Mouse (Mus musculus) kidney, postnatal 0 days (tissue): Measurements from ENCODE around the gene Fcrla. TPM values are rescaled to one million over a fixed set of nuclear protein-coding genes. Genes with fewer than 3 reads are reported as not detected.

ENCODE experiments used
- ATAC-seq: fragments of 200-750 bp; cut with Nextera tagmentation; replicated peaks from 2 replicates; pipeline ENCODE4 v1.8.0; 2017; ENCODE audit warnings: low read depth, moderate number of reproducible peaks, moderate TSS enrichment, moderate library complexity; ENCODE audit not compliant: low FRiP score
- DNase-seq: peaks from one replicate; pipeline ENCODE4 v3.0.0-alpha.2; 2016; ENCODE audit warnings: low spot score
- H3K27ac ChIP-seq: fragments of 300-500 bp; sonication (generic); 2 replicates; pipeline ENCODE4 v1.5.1; 2014; ENCODE audit warnings: mild to moderate bottlenecking
- H3K27me3 ChIP-seq: fragments of 300-500 bp; sonication (generic); 2 replicates; pipeline ENCODE4 v1.6.1; 2014; ENCODE audit warnings: low read length, mixed read lengths; ENCODE audit not compliant: insufficient read depth
- H3K36me3 ChIP-seq: fragments of 300-500 bp; sonication (generic); 2 replicates; pipeline ENCODE4 v1.6.1; 2014; ENCODE audit warnings: low read length, mixed read lengths; ENCODE audit not compliant: insufficient read depth
- H3K4me1 ChIP-seq: fragments of 300-500 bp; sonication (generic); replicated peaks from 2 replicates; pipeline ENCODE4 v1.6.1; 2014; ENCODE audit warnings: antibody characterized with exemption, low read length, mixed read lengths; ENCODE audit not compliant: insufficient read depth
- H3K4me2 ChIP-seq: fragments of 300-500 bp; sonication (generic); 2 replicates; pipeline ENCODE4 v1.6.1; 2014; ENCODE audit warnings: mild to moderate bottlenecking, low read length, moderate library complexity, mixed read lengths
- H3K4me3 ChIP-seq: fragments of 300-500 bp; sonication (generic); replicated peaks from 2 replicates; pipeline ENCODE4 v1.5.1; 2014; ENCODE audit warnings: low read depth, low read length
- H3K9ac ChIP-seq: fragments of 300-500 bp; sonication (generic); 2 replicates; pipeline ENCODE4 v1.6.1; 2014; ENCODE audit warnings: low read depth, low read length
- H3K9me3 ChIP-seq: fragments of 300-500 bp; sonication (generic); replicated peaks from 2 replicates; pipeline ENCODE4 v1.6.1; 2016; ENCODE audit warnings: low read length, inconsistent platforms, mixed read lengths
- CTCF ChIP-seq: IDR thresholded peaks from 2 replicates; pipeline ENCODE4 v1.5.1; 2016; ENCODE audit warnings: antibody characterized with exemption, low read depth, mild to moderate bottlenecking, moderate library complexity
- WGBS: fragments of 180-500 bp; shearing (Covaris S2); extraction: QIAGEN DNeasy Blood & Tissue Kit; methylation state at CpG from one replicate; pipeline ENCODE4 v1.1.7; 2014; 5-methylcytosine and 5-hydroxymethylcytosine counted together
- polyA plus RNA-seq: library from polyadenylated mRNA; unstranded; fragments of >200 nt; fragmentation: Nextera tagmentation; extraction: Ambion mirVana; gene quantifications from 2 replicates; pipeline ENCODE4 v1.2.1, GENCODE M21; 2015

The Fcrla gene
- polyA plus RNA-seq, 1 experiment from 2014 or later: not detected

- peaks cover 19% of the 10 kb centered on the region for H3K27me3 ChIP-seq
- DNase-seq (no peak), ATAC-seq (no peak)
- H3K4me1 ChIP-seq: peaks cover 11% of the 10 kb centered on the region; the same call in 1 of the 2 replicates
- peak overlapping the region; percentile 78 for H3K4me2 ChIP-seq
- 0 out of 2 replicates have a peak overlapping the region, but pooled peaks have one; percentile 20 for H3K9ac ChIP-seq
- peak overlapping the region; percentile 28 for H3K4me3 ChIP-seq
- TF ChIP-seq CTCF: no peak
- WGBS: 24% methylated on average over 11 of the region's 11 CpGs
- no peaks in the 10 kb centered on the region for H3K36me3 ChIP-seq
- no peaks in the 10 kb centered on the region for H3K9me3 ChIP-seq
- H3K27ac ChIP-seq: no peak overlapping the region
These were observed 20.3 kb downstream of the Fcrla start for GRCm38 (mm10) chr1:170907111-170907455.

GRCm38 (mm10) chr1:170903485-170903884 lies 23.9 kb downstream of the Fcrla start:
- no peak overlapping the region for H3K4me2 ChIP-seq
- H3K27me3 ChIP-seq: peaks cover 15% of the 10 kb centered on the region
- WGBS: 45% methylated on average over 5 of the region's 5 CpGs
- no peak overlapping the region for H3K9ac ChIP-seq
- no peak overlapping the region for H3K27ac ChIP-seq
- ATAC-seq (no peak), DNase-seq (no peak)
- no peak overlapping the region for H3K4me3 ChIP-seq
- no peak for TF ChIP-seq CTCF
- peaks cover 11% of the 10 kb centered on the region; the same call in 1 of the 2 replicates for H3K4me1 ChIP-seq
- H3K36me3 ChIP-seq: no peaks in the 10 kb centered on the region
- H3K9me3 ChIP-seq: no peaks in the 10 kb centered on the region

- no peaks in the 10 kb centered on the region for H3K4me1 ChIP-seq
- H3K27me3 ChIP-seq: no peaks in the 10 kb centered on the region
- H3K9ac ChIP-seq: no peak overlapping the region
- H3K4me3 ChIP-seq: no peak overlapping the region
- H3K9me3 ChIP-seq: no peaks in the 10 kb centered on the region
- 31% methylated on average over 10 of the region's 10 CpGs for WGBS
- H3K4me2 ChIP-seq: no peak overlapping the region
- DNase-seq: peak; percentile 90
- H3K36me3 ChIP-seq: no peaks in the 10 kb centered on the region
- H3K27ac ChIP-seq: no peak overlapping the region
- TF ChIP-seq CTCF: peak; percentile 93
- ATAC-seq: peak; percentile 29; the same call in 1 of the 2 replicates
These were observed 25.7 kb downstream of the Fcrla start for GRCm38 (mm10) chr1:170901536-170902238.

GRCm38 (mm10) chr1:170900799-170901467 lies 26.4 kb downstream of the Fcrla start:
- H3K9ac ChIP-seq: no peak overlapping the region
- H3K36me3 ChIP-seq: no peaks in the 10 kb centered on the region
- no peaks in the 10 kb centered on the region for H3K27me3 ChIP-seq
- 41% methylated on average over 10 of the region's 10 CpGs for WGBS
- 0 out of 2 replicates have a peak overlapping the region, but pooled peaks have one; percentile 3 for H3K4me2 ChIP-seq
- no peaks in the 10 kb centered on the region for H3K4me1 ChIP-seq
- peak; percentile 77 for TF ChIP-seq CTCF
- ATAC-seq (no peak), DNase-seq (peak; percentile 88)
- H3K9me3 ChIP-seq: no peaks in the 10 kb centered on the region
- H3K4me3 ChIP-seq: no peak overlapping the region
- no peak overlapping the region for H3K27ac ChIP-seq

GRCm38 (mm10) chr1:170898413-170899075 lies 28.8 kb downstream of the Fcrla start:
- no peaks in the 10 kb centered on the region for H3K27me3 ChIP-seq
- no peaks in the 10 kb centered on the region for H3K9me3 ChIP-seq
- H3K4me2 ChIP-seq: no peak overlapping the region
- TF ChIP-seq CTCF: no peak
- H3K4me1 ChIP-seq: no peaks in the 10 kb centered on the region
- H3K4me3 ChIP-seq: no peak overlapping the region
- H3K27ac ChIP-seq: no peak overlapping the region
- 66% methylated on average over 16 of the region's 16 CpGs for WGBS
- DNase-seq: no peak
- ATAC-seq: no peak
- no peak overlapping the region for H3K9ac ChIP-seq
- H3K36me3 ChIP-seq: no peaks in the 10 kb centered on the region

GRCm38 (mm10) chr1:170896651-170897281 lies 30.6 kb downstream of the Fcrla start:
- Histone ChIP-seq H3K36me3 (no peaks in the 10 kb centered on the region), H3K4me1 (no peaks in the 10 kb centered on the region), H3K9me3 (no peaks in the 10 kb centered on the region), H3K4me3 (no peak overlapping the region), H3K27me3 (no peaks in the 10 kb centered on the region), H3K4me2 (no peak overlapping the region), H3K27ac (no peak overlapping the region), H3K9ac (no peak overlapping the region)
- DNase-seq (no peak), ATAC-seq (no peak)
- WGBS: 80% methylated on average over 5 of the region's 5 CpGs
- TF ChIP-seq CTCF: no peak
